Mouse (Mus musculus): ENCODE data around the gene Ifi206.

Ifi206 gene

GRCm38 (mm10) chr1:173418936-173419621 is 71.8 kb downstream of the Ifi206 start:
- DNase-seq: peak in 1 of 2 experiments; percentile 32

- no peak for DNase-seq
Measured at GRCm38 (mm10) chr1:173418516-173418915, 72.3 kb downstream of the Ifi206 start.

Data from B cell, adult 2 months (primary cell).